Mouse (Mus musculus) midbrain, embryonic 10.5 days (tissue): Measurements from ENCODE around the gene Pus7. TPM values are rescaled to one million over a fixed set of nuclear protein-coding genes. Genes with fewer than 3 reads are reported as not detected.
A peak's percentile ranks its signal among the peaks of the same experiment; 100 is the strongest.
"Not testable (repeated sequence)": the region's sequence is repeated elsewhere in the genome, so short reads cannot be mapped to it uniquely, and the experiment has no call there.

Experiments
- DNase-seq: peaks from one replicate; pipeline ENCODE4 v3.0.0-alpha.2; 2017; ENCODE audit warnings: low spot score
- H3K27ac ChIP-seq: fragments of 300-500 bp; sonication (generic); replicated peaks from 2 replicates; pipeline ENCODE4 v1.5.1; 2016; ENCODE audit warnings: mild to moderate bottlenecking
- H3K27me3 ChIP-seq: fragments of 300-500 bp; sonication (generic); 2 replicates; pipeline ENCODE4 v1.6.1; 2016; ENCODE audit warnings: low read depth, mild to moderate bottlenecking; ENCODE audit not compliant: poor library complexity, severe bottlenecking
- H3K36me3 ChIP-seq: fragments of 300-500 bp; sonication (generic); 2 replicates; pipeline ENCODE4 v1.6.1; 2016; ENCODE audit warnings: mild to moderate bottlenecking, moderate library complexity
- H3K4me1 ChIP-seq: fragments of 300-500 bp; sonication (generic); 2 replicates; pipeline ENCODE4 v1.6.1; 2016
- H3K4me3 ChIP-seq: fragments of 300-500 bp; sonication (generic); 2 replicates; pipeline ENCODE4 v1.5.1; 2016; ENCODE audit warnings: mild to moderate bottlenecking, moderate library complexity
- H3K9me3 ChIP-seq: fragments of 300-500 bp; sonication (generic); replicated peaks from 2 replicates; pipeline ENCODE4 v1.6.1; 2016; ENCODE audit warnings: mild to moderate bottlenecking
- WGBS: fragments of 180-500 bp; shearing (Covaris S2); methylation state at CpG from one replicate; pipeline ENCODE4 v1.1.7; 2016; 5-methylcytosine and 5-hydroxymethylcytosine counted together
- polyA plus RNA-seq: library from polyadenylated mRNA; unstranded; fragments of >200 nt; fragmentation: Nextera tagmentation; extraction: Ambion mirVana; gene quantifications from 2 replicates; pipeline ENCODE4 v1.2.1, GENCODE M21; 2016

Pus7 gene
- polyA plus RNA-seq, 1 experiment from 2014 or later = 37.7 TPM

GRCm38 (mm10) chr5:23736366-23736765 is 47.1 kb downstream of the Pus7 start:
- Histone ChIP-seq H3K27ac (no peak overlapping the region), H3K9me3 (no peaks in the 10 kb centered on the region), H3K36me3 (peaks cover 25% of the 10 kb centered on the region), H3K27me3 (no peaks in the 10 kb centered on the region), H3K4me3 (no peak overlapping the region), H3K4me1 (0 out of 2 replicates have a peak, but pooled peaks cover 4% of the 10 kb centered on the region)
- DNase-seq = no peak
- WGBS = 79% methylated on average over 4 of the region's 4 CpGs

DNA sequence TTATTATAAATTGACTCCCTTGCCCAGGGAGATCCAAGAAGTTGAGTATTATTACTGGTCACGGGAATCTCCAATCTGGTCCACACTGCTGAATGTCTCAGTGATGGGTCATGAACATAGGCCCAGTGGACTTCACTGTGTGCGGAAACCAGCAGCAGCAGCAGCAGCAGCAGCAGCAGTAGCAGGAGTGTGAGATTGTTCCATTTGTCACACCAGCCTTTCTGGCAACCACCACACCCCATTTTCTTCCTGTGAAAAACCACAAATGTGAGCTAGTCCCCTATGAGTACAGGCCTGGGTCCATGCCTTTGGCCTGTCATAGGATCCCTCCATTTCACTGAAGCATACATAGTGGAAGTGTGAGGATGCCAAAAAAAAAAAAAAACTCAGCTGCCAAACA is 61.6 kb downstream of the Pus7 start:
- Histone ChIP-seq H3K36me3 (no peaks in the 10 kb centered on the region), H3K27me3 (no peaks in the 10 kb centered on the region), H3K4me1 (no peaks in the 10 kb centered on the region), H3K4me3 (no peak overlapping the region), H3K9me3 (peaks cover 11% of the 10 kb centered on the region; the same call in 1 of the 2 replicates), H3K27ac (no peak overlapping the region)
- DNase-seq = no peak
- whole genome bisulfite sequencing = 88% methylated on average over 2 of the region's 2 CpGs

DNA sequence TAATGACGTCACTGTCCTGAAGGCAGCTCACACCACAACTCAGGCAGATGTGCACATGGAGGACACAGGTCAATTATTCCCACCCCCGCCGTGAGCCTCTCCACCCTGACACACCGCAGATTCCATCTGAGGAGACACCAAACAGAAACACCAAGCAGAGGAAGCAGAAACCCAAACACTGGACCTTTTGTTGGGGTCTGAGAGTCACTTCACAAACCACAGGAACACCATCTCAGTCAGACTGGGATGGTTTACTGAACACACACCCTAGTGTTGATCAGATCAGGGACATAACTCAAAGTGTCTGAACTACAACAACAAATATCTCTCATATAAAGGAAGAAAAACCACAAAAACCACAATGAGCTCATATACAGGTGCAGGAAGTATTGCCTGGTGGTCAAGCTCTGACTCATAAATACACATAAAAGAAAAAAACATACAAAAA is 64.6 kb downstream of the Pus7 start:
- no peak overlapping the region for H3K4me3 ChIP-seq
- no peaks in the 10 kb centered on the region for H3K27me3 ChIP-seq
- no peak for DNase-seq
- H3K9me3 ChIP-seq = peaks cover under 1% of the 10 kb centered on the region; the same call in 1 of the 2 replicates
- no peaks in the 10 kb centered on the region for H3K4me1 ChIP-seq
- no peak overlapping the region for H3K27ac ChIP-seq
- WGBS = 76% methylated on average over 4 of the region's 4 CpGs
- H3K36me3 ChIP-seq = no peaks in the 10 kb centered on the region

- DNase-seq = no peak
- Histone ChIP-seq H3K9me3 (no peaks in the 10 kb centered on the region), H3K4me1 (peaks cover under 1% of the 10 kb centered on the region; the same call in 1 of the 2 replicates), H3K36me3 (no peaks in the 10 kb centered on the region), H3K4me3 (no peak overlapping the region), H3K27me3 (no peaks in the 10 kb centered on the region), H3K27ac (no peak overlapping the region)
- 78% methylated on average over 1 of the region's 1 CpGs for WGBS
Measured at GRCm38 (mm10) chr5:23718182-23718534, 65.4 kb downstream of the Pus7 start.

DNA sequence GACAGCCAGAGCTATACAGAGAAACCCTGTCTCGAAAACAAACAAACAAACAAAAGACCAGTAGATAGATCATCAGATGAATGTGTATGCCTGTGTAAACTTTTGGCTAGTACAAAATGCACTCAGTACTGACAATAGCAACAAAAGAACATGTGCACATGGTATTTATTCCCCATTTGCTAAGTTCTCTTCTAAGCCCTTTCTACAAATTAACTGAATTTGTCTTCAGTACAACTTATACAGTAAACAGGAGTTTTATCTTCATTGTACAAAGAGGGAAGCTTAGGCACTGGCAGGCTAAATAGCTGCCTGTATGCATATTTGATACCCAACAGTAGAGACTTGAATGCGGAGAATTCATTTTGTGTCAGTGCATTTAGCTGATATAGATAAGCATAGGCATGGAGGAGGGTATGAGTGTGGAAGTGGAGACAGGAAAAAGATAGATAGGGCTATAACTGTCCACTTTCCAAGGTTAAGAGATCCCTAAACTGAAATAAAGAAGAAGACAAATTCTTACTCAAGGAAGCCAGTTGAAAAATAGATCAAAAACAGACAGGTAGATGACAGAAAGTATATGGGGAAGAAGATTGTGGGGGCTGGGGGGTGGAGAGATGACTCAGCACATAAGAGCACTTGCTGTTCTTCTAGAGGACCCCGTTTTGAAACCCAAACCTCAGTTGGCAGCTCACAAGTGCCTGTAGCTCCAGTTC is 65.9 kb downstream of the Pus7 start:
- Histone ChIP-seq H3K4me1 (peaks cover 5% of the 10 kb centered on the region), H3K27me3 (no peaks in the 10 kb centered on the region), H3K9me3 (no peaks in the 10 kb centered on the region), H3K4me3 (no peak overlapping the region), H3K27ac (no peak overlapping the region), H3K36me3 (no peaks in the 10 kb centered on the region)
- 84% methylated on average over 3 of the region's 3 CpGs for WGBS
- DNase-seq = no peak

DNA sequence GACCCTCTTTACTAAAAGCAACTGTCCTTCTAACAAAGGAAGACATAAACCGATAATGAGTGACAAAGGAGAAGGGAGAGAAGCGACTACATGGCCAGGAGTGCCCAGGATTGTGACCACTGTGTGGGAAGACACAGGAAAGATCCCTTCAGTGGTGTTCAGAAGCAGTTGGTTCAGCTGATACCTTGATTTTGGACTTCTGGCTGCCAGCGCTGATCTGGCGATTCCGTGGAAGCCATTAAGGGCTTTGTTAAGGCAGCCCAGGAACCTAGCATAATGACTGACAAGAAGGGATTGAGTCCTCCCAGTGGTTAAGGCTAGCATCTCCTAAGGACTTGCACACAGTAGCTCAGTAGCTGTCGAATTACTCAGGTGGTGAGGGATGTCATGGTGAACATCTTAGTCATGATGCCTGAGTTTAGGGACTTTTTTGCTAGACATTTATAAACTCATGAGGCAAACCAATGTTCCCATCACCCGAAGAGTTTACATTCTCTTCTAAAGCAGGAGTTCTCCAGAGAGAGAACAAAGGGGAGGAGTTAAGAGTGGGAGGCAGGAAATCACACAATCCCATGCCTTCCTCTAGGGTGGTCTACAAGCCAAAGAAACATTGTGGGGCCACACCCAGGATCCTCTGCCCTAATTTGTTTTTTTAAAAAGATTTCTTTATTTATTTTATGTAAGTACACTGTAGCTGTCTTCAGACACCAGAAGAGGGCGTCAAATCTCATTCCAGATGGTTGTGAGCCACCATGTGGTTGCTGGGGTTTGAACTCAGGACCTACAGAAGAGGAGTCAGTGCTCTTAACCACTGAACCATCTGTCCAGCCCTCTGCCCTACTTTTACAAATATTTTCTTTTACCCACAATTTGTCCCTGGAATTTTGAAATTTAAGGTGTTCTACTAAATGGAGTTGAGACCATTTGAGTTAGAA is 69.8 kb downstream of the Pus7 start:
- Histone ChIP-seq H3K36me3 (peaks cover 26% of the 10 kb centered on the region), H3K4me1 (peaks cover 15% of the 10 kb centered on the region), H3K27me3 (no peaks in the 10 kb centered on the region), H3K9me3 (peaks cover 25% of the 10 kb centered on the region), H3K27ac (peak overlapping the region; percentile 91), H3K4me3 (no peak overlapping the region)
- no peak for DNase-seq
- 84% methylated on average over 8 of the region's 8 CpGs for WGBS

GRCm38 (mm10) chr5:23712130-23713001 is 71.1 kb downstream of the Pus7 start:
- Histone ChIP-seq H3K9me3 (peaks cover 37% of the 10 kb centered on the region), H3K4me3 (peak overlapping the region; percentile 76), H3K36me3 (peaks cover 38% of the 10 kb centered on the region), H3K4me1 (peaks cover 15% of the 10 kb centered on the region), H3K27ac (peak overlapping the region; percentile 91), H3K27me3 (no peaks in the 10 kb centered on the region)
- WGBS = 7% methylated on average over 58 of the region's 60 CpGs
- DNase-seq = peak; percentile 83

- Histone ChIP-seq H3K4me3 (peak overlapping the region; percentile 76), H3K36me3 (peaks cover 45% of the 10 kb centered on the region), H3K4me1 (peaks cover 15% of the 10 kb centered on the region), H3K9me3 (peaks cover 44% of the 10 kb centered on the region), H3K27ac (peak overlapping the region; percentile 91)
- DNase-seq, H3K27me3 ChIP-seq: not testable (repeated sequence)
- WGBS = 72% methylated on average over 6 of the region's 6 CpGs
Measured at GRCm38 (mm10) chr5:23711671-23712129, 71.8 kb downstream of the Pus7 start.

DNA sequence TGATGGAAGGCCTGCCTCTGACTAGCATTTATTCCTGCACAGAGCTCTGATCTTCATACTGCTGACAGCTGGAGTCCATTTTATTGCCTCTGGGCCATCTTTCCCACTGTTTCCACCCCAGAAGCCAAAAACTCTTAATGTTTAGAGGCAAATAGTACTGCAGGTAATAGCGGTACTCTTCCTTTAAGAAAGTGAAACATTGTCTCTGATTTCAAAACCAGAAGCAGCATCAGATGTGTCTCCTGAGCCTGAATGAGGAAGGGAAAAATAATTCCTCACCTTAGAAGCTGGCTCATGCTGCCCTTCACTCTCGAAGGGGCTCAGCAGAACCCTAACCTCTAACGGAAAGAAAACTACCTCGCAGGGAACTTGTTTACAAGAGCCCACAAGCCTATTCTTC is 72.3 kb downstream of the Pus7 start:
- peaks cover 48% of the 10 kb centered on the region for H3K9me3 ChIP-seq
- peak overlapping the region; percentile 76 for H3K4me3 ChIP-seq
- peaks cover 49% of the 10 kb centered on the region for H3K36me3 ChIP-seq
- 95% methylated on average over 4 of the region's 4 CpGs for WGBS
- H3K4me1 ChIP-seq = peaks cover 15% of the 10 kb centered on the region
- H3K27ac ChIP-seq = no peak overlapping the region
- H3K27me3 ChIP-seq = no peaks in the 10 kb centered on the region
- no peak for DNase-seq

DNA sequence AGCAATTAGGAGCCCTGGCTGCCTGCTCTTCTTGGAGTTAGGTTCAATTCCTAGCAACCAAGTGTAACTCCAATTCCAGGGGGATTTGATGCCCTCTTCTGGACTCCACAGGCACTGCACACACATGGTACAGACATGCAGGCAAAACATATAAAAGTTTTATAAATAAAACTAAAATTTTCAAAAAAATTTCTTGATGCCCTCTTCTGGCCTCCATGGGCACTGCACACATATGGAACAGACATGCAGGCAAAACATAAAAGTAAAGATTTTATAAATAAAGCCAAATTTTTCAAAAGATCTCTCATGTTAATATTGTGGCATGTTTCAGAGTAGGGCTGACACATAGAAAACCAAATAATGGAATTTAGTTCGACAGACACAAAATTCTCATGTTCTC is 73.8 kb downstream of the Pus7 start:
- Histone ChIP-seq H3K4me3 (no peak overlapping the region), H3K9me3 (peaks cover 60% of the 10 kb centered on the region), H3K36me3 (peaks cover 60% of the 10 kb centered on the region), H3K27me3 (no peaks in the 10 kb centered on the region), H3K4me1 (peaks cover 15% of the 10 kb centered on the region), H3K27ac (no peak overlapping the region)
- DNase-seq = no peak
- WGBS = 100% methylated on average over 1 of the region's 1 CpGs

GRCm38 (mm10) chr5:23706601-23707597 is 76.6 kb downstream of the Pus7 start:
- H3K27ac ChIP-seq, H3K4me3 ChIP-seq, H3K27me3 ChIP-seq, H3K4me1 ChIP-seq, DNase-seq: not testable (repeated sequence)
- Histone ChIP-seq H3K9me3 (peaks cover 86% of the 10 kb centered on the region), H3K36me3 (peaks cover 86% of the 10 kb centered on the region)
- 97% methylated on average over 34 of the region's 34 CpGs for WGBS
